Comparison of ENCODE assay signal across 10 mouse cellular contexts in the genomic region with DNA sequence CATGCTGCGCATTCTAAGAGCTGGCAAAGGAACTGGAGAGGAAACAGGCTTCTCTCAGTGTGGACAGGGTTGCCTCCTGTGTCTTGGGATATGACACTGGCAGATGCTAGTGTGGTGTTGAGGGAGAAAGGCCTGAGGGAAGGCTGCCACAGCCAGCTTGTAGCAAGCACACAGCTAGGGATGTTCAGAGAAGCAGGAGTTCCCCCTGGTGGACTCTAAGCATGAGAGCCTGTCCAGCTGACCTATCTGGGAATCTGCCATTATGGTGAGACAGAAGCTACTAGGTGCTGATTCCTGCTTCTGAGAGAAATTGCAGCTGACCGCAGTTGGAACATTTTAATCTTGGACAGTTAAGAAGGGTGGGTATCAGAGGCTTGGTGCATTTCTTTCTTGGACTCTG. TPM values are rescaled to one million over a fixed set of nuclear protein-coding genes. Genes with fewer than 3 reads are reported as not detected.
A peak's percentile ranks its signal among the peaks of the same experiment; 100 is the strongest.
DNase-seq lines count a peak whose midpoint lies in the region; ATAC-seq lines count a peak whose summit lies in the region.
"Had no signal": no experiment of that assay in that cellular context is flagged by ENCODE, and none has a peak within 500 bp of the region (broad histone marks: within the 10 kb centered on the region; RNA-seq: fewer than 3 reads in every experiment).

No protein-coding gene starts in this region.

- DNase-seq in adipocyte (ENCODE audit: low spot score): peak; percentile 64
- DNase-seq in embryo, embryonic 11 days: peak; percentile 36
- peak; percentile 57 for DNase-seq in lung, postnatal 10 days
- DNase-seq in B cell, adult 2 months: no peak
- DNase-seq in adrenal gland, postnatal 36 days: no peak
- DNase-seq in thymus, postnatal 0 days (ENCODE audit: low spot score): no peak

- no peak overlapping the region for H3K4me2 ChIP-seq in kidney, embryonic 15.5 days
- no peak overlapping the region for H3K4me2 ChIP-seq in kidney, embryonic 16.5 days (replicated peaks; ENCODE audit: low read depth, low read length)
- H3K4me2 ChIP-seq: midbrain, embryonic 12.5 days had no signal

- no peak overlapping the region for H3K4me3 ChIP-seq in kidney, embryonic 15.5 days (replicated peaks)
- no peak overlapping the region for H3K4me3 ChIP-seq in kidney, embryonic 16.5 days (ENCODE audit: low read length)
- H3K4me3 ChIP-seq: midbrain, embryonic 12.5 days had no signal

- peaks cover 68% of the 10 kb centered on the region for H3K36me3 ChIP-seq in kidney, embryonic 15.5 days
- peaks cover 40% of the 10 kb centered on the region; the same call in 1 of the 2 replicates for H3K36me3 ChIP-seq in kidney, embryonic 16.5 days (ENCODE audit: insufficient read depth, low read length)

- no peak for ATAC-seq in kidney, embryonic 15.5 days (replicated peaks; ENCODE audit: low FRiP score)
- no peak for ATAC-seq in kidney, embryonic 16.5 days (ENCODE audit: low FRiP score, low TSS enrichment)

- no peak overlapping the region for H3K9ac ChIP-seq in kidney, embryonic 15.5 days
- no peak overlapping the region for H3K9ac ChIP-seq in kidney, embryonic 16.5 days (replicated peaks; ENCODE audit: low read length)
- H3K9ac ChIP-seq: midbrain, embryonic 12.5 days had no signal

- no peaks in the 10 kb centered on the region for H3K27me3 ChIP-seq in kidney, embryonic 15.5 days
- no peaks in the 10 kb centered on the region for H3K27me3 ChIP-seq in kidney, embryonic 16.5 days (ENCODE audit: insufficient read depth, low read length)
- H3K27me3 ChIP-seq: midbrain, embryonic 12.5 days had no signal

- 85% methylated on average over 2 of the region's 2 CpGs for WGBS in kidney, embryonic 15.5 days
- 95% methylated on average over 2 of the region's 2 CpGs for WGBS in kidney, embryonic 16.5 days

- 0 out of 2 replicates have a peak overlapping the region, but pooled peaks have one; percentile 9 for H3K27ac ChIP-seq in kidney, embryonic 15.5 days
- no peak overlapping the region for H3K27ac ChIP-seq in kidney, embryonic 16.5 days (ENCODE audit: low read length)
- H3K27ac ChIP-seq: midbrain, embryonic 12.5 days had no signal

- H3K9me3 ChIP-seq in kidney, embryonic 15.5 days (replicated peaks): no peaks in the 10 kb centered on the region
- no peaks in the 10 kb centered on the region for H3K9me3 ChIP-seq in kidney, embryonic 16.5 days (ENCODE audit: low read length)
- H3K9me3 ChIP-seq: midbrain, embryonic 12.5 days had no signal

- peaks cover 21% of the 10 kb centered on the region for H3K4me1 ChIP-seq in kidney, embryonic 15.5 days
- H3K4me1 ChIP-seq in kidney, embryonic 16.5 days (ENCODE audit: insufficient read depth, low read length): no peaks in the 10 kb centered on the region

RNA-seq across cellular contexts. Expression of a gene that starts 19.1 kb away (rescaled TPM):
- polyA plus RNA-seq in kidney, embryonic 15.5 days (2015; fragmentation: Nextera tagmentation; extraction: Ambion mirVana): not detected in 2 replicates
- polyA plus RNA-seq in kidney, embryonic 16.5 days (2015; fragmentation: Nextera tagmentation; extraction: Ambion mirVana): 0.17 TPM in 1 of 2 replicates, not detected in the other
- not detected for total RNA-seq in adrenal gland, postnatal 36 days (2021)
- 0.19 and 0.62 TPM in 2 replicates for polyA plus RNA-seq in thymus, postnatal 0 days (2015; fragmentation: Nextera tagmentation; extraction: Ambion mirVana)
- total RNA-seq: heart, postnatal 36 days had no signal
- polyA plus RNA-seq: midbrain, embryonic 12.5 days had no signal

Comparison
In these comparisons a context has a peak if more than half of its experiments do, and no peak if none do; other contexts are left out.
1. DNase-seq: peak in adipocyte (single experiment), embryo, embryonic 11 days (single experiment) and lung, postnatal 10 days (single experiment); none in B cell, adult 2 months (0 of 2), adrenal gland, postnatal 36 days (0 of 2) and thymus, postnatal 0 days (single experiment).